Mouse (Mus musculus) myocyte (in vitro differentiated cells): Measurements from ENCODE around the gene Pus7. TPM values are rescaled to one million over a fixed set of nuclear protein-coding genes. Genes with fewer than 3 reads are reported as not detected.

Experiments used
- H3K27me3 ChIP-seq: one replicate; pipeline ENCODE4 v1.6.1; 2011; ENCODE audit not compliant: control insufficient read depth, insufficient read depth, insufficient read length
- H3K36me3 ChIP-seq: one replicate; pipeline ENCODE4 v1.6.1; 2011; ENCODE audit not compliant: control insufficient read depth, insufficient read depth
- H3K4me2 ChIP-seq: one replicate; pipeline ENCODE4 v1.6.1; 2011; ENCODE audit warnings: low read depth, control low read depth
- H3K4me3 ChIP-seq: one replicate; pipeline ENCODE4 v1.5.1; 2011; ENCODE audit warnings: mild to moderate bottlenecking, control low read depth, moderate library complexity
- H3K79me2 ChIP-seq: one replicate; pipeline ENCODE4 v1.6.1; 2011; ENCODE audit not compliant: control insufficient read depth, insufficient read depth
- H3ac ChIP-seq: one replicate; pipeline ENCODE4 v1.6.1; 2011; ENCODE audit not compliant: control insufficient read depth, insufficient read length
- CEBPB ChIP-seq: IDR thresholded peaks from 2 replicates; pipeline ENCODE4 v1.6.1; 2011; ENCODE audit warnings: mild to moderate bottlenecking, moderate library complexity; ENCODE audit not compliant: poor library complexity, insufficient read depth, severe bottlenecking
- E2F4 ChIP-seq: IDR thresholded peaks from one replicate; pipeline ENCODE4 v1.6.1; 2011; ENCODE audit warnings: mild to moderate bottlenecking, control low read depth, moderate library complexity; ENCODE audit not compliant: insufficient read depth
- MAX ChIP-seq: IDR thresholded peaks from one replicate; pipeline ENCODE4 v1.6.1; 2011; ENCODE audit warnings: low read depth, mild to moderate bottlenecking, control low read depth
- MYOD1 ChIP-seq, 3 experiments: IDR thresholded peaks; one replicate each; pipeline ENCODE4 v1.6.1; 2011; ENCODE audit warnings: control low read depth in 2 of 3, low read depth in 2 of 3, mild to moderate bottlenecking in 2 of 3, moderate library complexity in 1 of 3; ENCODE audit not compliant: insufficient read length in 2 of 3, control insufficient read depth in 1 of 3
- MYOG ChIP-seq, 3 experiments: IDR thresholded peaks; one replicate each; pipeline ENCODE4 v1.6.1; 2011; ENCODE audit warnings: control low read depth in 2 of 3, low read depth in 2 of 3, mild to moderate bottlenecking in 2 of 3; ENCODE audit not compliant: insufficient read length in 2 of 3, control insufficient read depth in 1 of 3, insufficient read depth in 1 of 3
- POLR2A ChIP-seq: IDR thresholded peaks from one replicate; pipeline ENCODE4 v1.6.1; 2011; ENCODE audit warnings: low read depth, mild to moderate bottlenecking, control low read depth, moderate library complexity; ENCODE audit not compliant: insufficient read length
- POLR2AphosphoS2 ChIP-seq: IDR thresholded peaks from one replicate; pipeline ENCODE4 v1.6.1; 2011; ENCODE audit warnings: low read depth, control low read depth; ENCODE audit not compliant: insufficient read length
- REST ChIP-seq: IDR thresholded peaks from one replicate; pipeline ENCODE4 v1.6.1; 2011; ENCODE audit warnings: mild to moderate bottlenecking, control low read depth, moderate library complexity; ENCODE audit not compliant: insufficient read depth, insufficient read length
- SRF ChIP-seq: IDR thresholded peaks from one replicate; pipeline ENCODE4 v1.6.1; 2011; ENCODE audit warnings: low read depth; ENCODE audit not compliant: control insufficient read depth, insufficient read length
- TCF12 ChIP-seq: IDR thresholded peaks from one replicate; pipeline ENCODE4 v1.6.1; 2011; ENCODE audit warnings: mild to moderate bottlenecking, control low read depth; ENCODE audit not compliant: poor library complexity, insufficient read depth, severe bottlenecking
- TCF3 ChIP-seq: IDR thresholded peaks from one replicate; pipeline ENCODE4 v1.6.1; 2011; ENCODE audit warnings: low read depth, control low read depth; ENCODE audit not compliant: insufficient read length
- USF1 ChIP-seq: IDR thresholded peaks from one replicate; pipeline ENCODE4 v1.6.1; 2011; ENCODE audit warnings: low read depth, mild to moderate bottlenecking, control low read depth, moderate library complexity
- polyA plus RNA-seq: library from polyadenylated mRNA; unstranded; fragments of >200 nt; fragmentation: generic; extraction: Trizol; gene quantifications from one replicate; pipeline ENCODE4 v1.2.1, GENCODE M21; 2012; ENCODE audit warnings: missing spikeins

Pus7 gene
- polyA plus RNA-seq, 1 experiment = 9.7 TPM

- no peak overlapping the region for H3K4me2 ChIP-seq
- H3K4me3 ChIP-seq = no peak overlapping the region
- H3ac ChIP-seq = no peak overlapping the region
- TF ChIP-seq MYOD1 (IDR thresholded peaks at IDR 0.05; ENCODE audit: control insufficient read depth in 1 of 3, insufficient read length in 2 of 3, low read depth in 2 of 3) (no peak), MYOG (IDR thresholded peaks at IDR 0.05; ENCODE audit: control insufficient read depth in 1 of 3, insufficient read depth in 1 of 3, insufficient read length in 2 of 3, low read depth in 2 of 3) (no peak), SRF (no peak), TCF12 (no peak), REST (no peak), USF1 (no peak), CEBPB (no peak), POLR2A (no peak), E2F4 (no peak), POLR2AphosphoS2 (no peak), MAX (no peak), TCF3 (no peak)
- no peaks in the 10 kb centered on the region for H3K79me2 ChIP-seq
- H3K27me3 ChIP-seq = no peaks in the 10 kb centered on the region
- peaks cover 4% of the 10 kb centered on the region for H3K36me3 ChIP-seq
Measured at GRCm38 (mm10) chr5:23816681-23817080, 33.2 kb upstream of the Pus7 start.

- Histone ChIP-seq H3K4me3 (no peak overlapping the region), H3K27me3 (no peaks in the 10 kb centered on the region), H3K36me3 (peaks cover 4% of the 10 kb centered on the region), H3ac (no peak overlapping the region), H3K4me2 (no peak overlapping the region), H3K79me2 (no peaks in the 10 kb centered on the region)
- no peak for TF ChIP-seq POLR2A
- TF ChIP-seq MYOD1 (IDR thresholded peaks at IDR 0.05; ENCODE audit: control insufficient read depth in 1 of 3, insufficient read length in 2 of 3, low read depth in 2 of 3) = no peak
- TF ChIP-seq CEBPB = no peak
- TF ChIP-seq TCF12 = no peak
- TF ChIP-seq USF1 = no peak
- TF ChIP-seq TCF3 = no peak
- TF ChIP-seq MYOG (IDR thresholded peaks at IDR 0.05; ENCODE audit: control insufficient read depth in 1 of 3, insufficient read depth in 1 of 3, insufficient read length in 2 of 3, low read depth in 2 of 3) = no peak
- TF ChIP-seq POLR2AphosphoS2 = no peak
- TF ChIP-seq REST = no peak
- no peak for TF ChIP-seq MAX
- no peak for TF ChIP-seq E2F4
- TF ChIP-seq SRF = no peak
Measured at GRCm38 (mm10) chr5:23814841-23815240, 31.3 kb upstream of the Pus7 start.

- no peak overlapping the region for H3K4me3 ChIP-seq
- no peaks in the 10 kb centered on the region for H3K27me3 ChIP-seq
- H3K79me2 ChIP-seq = peaks cover 9% of the 10 kb centered on the region
- no peak for TF ChIP-seq POLR2A
- TF ChIP-seq TCF3 = no peak
- TF ChIP-seq MYOD1 (IDR thresholded peaks at IDR 0.05; ENCODE audit: control insufficient read depth in 1 of 3, insufficient read length in 2 of 3, low read depth in 2 of 3) = no peak
- no peak for TF ChIP-seq MYOG (IDR thresholded peaks at IDR 0.05; ENCODE audit: control insufficient read depth in 1 of 3, insufficient read depth in 1 of 3, insufficient read length in 2 of 3, low read depth in 2 of 3)
- no peak for TF ChIP-seq MAX
- no peak for TF ChIP-seq TCF12
- no peak for TF ChIP-seq POLR2AphosphoS2
- no peak for TF ChIP-seq USF1
- TF ChIP-seq REST = no peak
- no peak for TF ChIP-seq CEBPB
- no peak for TF ChIP-seq SRF
- peaks cover 9% of the 10 kb centered on the region for H3K36me3 ChIP-seq
- no peak overlapping the region for H3K4me2 ChIP-seq
- H3ac ChIP-seq = no peak overlapping the region
Measured at GRCm38 (mm10) chr5:23792726-23793125, 9.2 kb upstream of the Pus7 start.

GRCm38 (mm10) chr5:23789078-23789612 is 5.6 kb upstream of the Pus7 start:
- no peak overlapping the region for H3K4me2 ChIP-seq
- peaks cover 9% of the 10 kb centered on the region for H3K79me2 ChIP-seq
- no peak overlapping the region for H3ac ChIP-seq
- no peak overlapping the region for H3K4me3 ChIP-seq
- peaks cover 5% of the 10 kb centered on the region for H3K36me3 ChIP-seq
- no peak for TF ChIP-seq CEBPB
- no peak for TF ChIP-seq POLR2A
- TF ChIP-seq MYOG (IDR thresholded peaks at IDR 0.05; ENCODE audit: control insufficient read depth in 1 of 3, insufficient read depth in 1 of 3, insufficient read length in 2 of 3, low read depth in 2 of 3) = no peak
- no peak for TF ChIP-seq MYOD1 (IDR thresholded peaks at IDR 0.05; ENCODE audit: control insufficient read depth in 1 of 3, insufficient read length in 2 of 3, low read depth in 2 of 3)
- no peak for TF ChIP-seq TCF3
- TF ChIP-seq MAX = no peak
- TF ChIP-seq TCF12 = no peak
- TF ChIP-seq POLR2AphosphoS2 = no peak
- TF ChIP-seq SRF = no peak
- no peak for TF ChIP-seq E2F4
- no peaks in the 10 kb centered on the region for H3K27me3 ChIP-seq
